Mouse (Mus musculus) erythroid progenitor cell, adult 5-6 weeks (primary cell): Measurements from ENCODE around the gene Mgat2. TPM values are rescaled to one million over a fixed set of nuclear protein-coding genes. Genes with fewer than 3 reads are reported as not detected.

Source experiments
- ATAC-seq: replicated peaks from 2 replicates; pipeline ENCODE4 v1.8.0; 2016; ENCODE audit warnings: moderate number of reproducible peaks, mild to moderate bottlenecking, moderate TSS enrichment, inconsistent platforms; ENCODE audit not compliant: poor library complexity, low FRiP score, severe bottlenecking
- total RNA-seq, 2 experiments: library from RNA; stranded (forward) in 1 of 2; stranded (reverse) in 1 of 2; fragments of 150-400 nt in 1 of 2; fragments of 186-747, 209-891 nt in 1 of 2; gene quantifications; 2 replicates each; pipeline versions ENCODE4 v1.2.3 to v1.2.4; 2015 to 2017; ENCODE audit warnings: low replicate concordance in 2 of 2

Mgat2 gene
- total RNA-seq, 2 experiments from 2014 or later = 15.9 to 19.3 TPM

- no peak for ATAC-seq
These were observed 8.0 kb upstream of the Mgat2 start for GRCm38 (mm10) chr12:69175975-69176374.

- ATAC-seq = no peak
These were observed 6.4 kb upstream of the Mgat2 start for GRCm38 (mm10) chr12:69177526-69177925.

DNA sequence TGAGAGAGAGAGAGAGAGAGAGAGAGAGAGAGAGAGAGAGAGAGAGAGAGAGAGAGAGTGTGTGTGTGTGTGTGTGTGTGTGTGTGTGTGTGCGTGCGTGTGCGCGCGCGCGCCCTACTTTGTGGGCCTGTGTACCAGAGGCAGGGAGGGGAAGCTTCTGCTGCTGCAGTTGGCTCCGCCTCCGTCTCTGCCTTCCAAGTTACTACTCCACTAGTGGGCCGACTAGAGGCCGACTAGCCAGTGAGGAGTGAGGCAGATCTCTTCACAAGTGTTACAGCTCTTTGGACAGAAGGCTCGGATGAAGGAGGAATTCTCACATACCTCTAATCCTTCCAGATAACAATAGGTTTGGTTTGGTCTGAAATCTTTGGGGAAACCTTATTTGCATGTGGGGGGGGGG is 4.6 kb upstream of the Mgat2 start:
- no peak for ATAC-seq

- ATAC-seq = no peak
These were observed 2.2 kb upstream of the Mgat2 start for GRCm38 (mm10) chr12:69181800-69182199.

GRCm38 (mm10) chr12:69184342-69185295 is 662 bp downstream of the Mgat2 start:
- ATAC-seq = peak; percentile 52

DNA sequence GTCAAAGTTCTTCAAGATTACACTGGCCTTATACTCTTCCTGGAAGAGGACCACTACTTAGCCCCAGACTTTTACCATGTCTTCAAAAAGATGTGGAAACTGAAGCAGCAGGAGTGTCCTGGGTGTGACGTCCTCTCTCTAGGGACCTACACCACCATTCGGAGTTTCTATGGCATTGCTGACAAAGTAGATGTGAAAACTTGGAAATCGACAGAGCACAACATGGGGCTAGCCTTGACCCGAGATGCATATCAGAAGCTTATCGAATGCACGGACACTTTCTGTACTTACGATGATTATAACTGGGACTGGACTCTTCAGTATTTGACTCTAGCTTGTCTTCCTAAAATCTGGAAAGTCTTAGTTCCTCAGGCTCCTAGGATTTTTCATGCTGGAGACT is 1.4 kb downstream of the Mgat2 start:
- no peak for ATAC-seq

GRCm38 (mm10) chr12:69186811-69187471 is 3.0 kb downstream of the Mgat2 start:
- ATAC-seq = no peak

GRCm38 (mm10) chr12:69190074-69190473 is 6.1 kb downstream of the Mgat2 start:
- no peak for ATAC-seq

- ATAC-seq = 0 out of 2 replicates have a peak, but pooled peaks have one; percentile 60
These were observed 6.6 kb downstream of the Mgat2 start for GRCm38 (mm10) chr12:69190522-69190921.

- no peak for ATAC-seq
These were observed 7.4 kb downstream of the Mgat2 start for GRCm38 (mm10) chr12:69191396-69191795.

DNA sequence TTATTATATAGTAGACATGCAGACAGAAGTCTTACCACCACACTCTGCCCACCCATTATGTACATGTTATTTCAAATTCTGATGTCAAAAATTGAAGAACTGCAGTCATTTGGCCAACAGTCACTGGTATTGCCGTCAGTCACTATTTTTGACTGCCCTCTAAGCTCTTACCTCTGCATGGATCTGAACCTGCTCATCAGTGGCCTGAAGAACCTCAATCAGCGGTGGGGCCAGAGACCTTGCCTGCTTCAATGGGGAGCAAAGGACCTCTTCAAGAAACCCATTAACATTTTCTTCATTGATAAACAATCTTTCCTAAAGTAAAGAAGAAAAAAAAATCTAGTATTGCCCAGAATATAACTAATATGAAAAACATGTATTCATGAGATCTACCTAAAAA is 8.7 kb downstream of the Mgat2 start:
- no peak for ATAC-seq

DNA sequence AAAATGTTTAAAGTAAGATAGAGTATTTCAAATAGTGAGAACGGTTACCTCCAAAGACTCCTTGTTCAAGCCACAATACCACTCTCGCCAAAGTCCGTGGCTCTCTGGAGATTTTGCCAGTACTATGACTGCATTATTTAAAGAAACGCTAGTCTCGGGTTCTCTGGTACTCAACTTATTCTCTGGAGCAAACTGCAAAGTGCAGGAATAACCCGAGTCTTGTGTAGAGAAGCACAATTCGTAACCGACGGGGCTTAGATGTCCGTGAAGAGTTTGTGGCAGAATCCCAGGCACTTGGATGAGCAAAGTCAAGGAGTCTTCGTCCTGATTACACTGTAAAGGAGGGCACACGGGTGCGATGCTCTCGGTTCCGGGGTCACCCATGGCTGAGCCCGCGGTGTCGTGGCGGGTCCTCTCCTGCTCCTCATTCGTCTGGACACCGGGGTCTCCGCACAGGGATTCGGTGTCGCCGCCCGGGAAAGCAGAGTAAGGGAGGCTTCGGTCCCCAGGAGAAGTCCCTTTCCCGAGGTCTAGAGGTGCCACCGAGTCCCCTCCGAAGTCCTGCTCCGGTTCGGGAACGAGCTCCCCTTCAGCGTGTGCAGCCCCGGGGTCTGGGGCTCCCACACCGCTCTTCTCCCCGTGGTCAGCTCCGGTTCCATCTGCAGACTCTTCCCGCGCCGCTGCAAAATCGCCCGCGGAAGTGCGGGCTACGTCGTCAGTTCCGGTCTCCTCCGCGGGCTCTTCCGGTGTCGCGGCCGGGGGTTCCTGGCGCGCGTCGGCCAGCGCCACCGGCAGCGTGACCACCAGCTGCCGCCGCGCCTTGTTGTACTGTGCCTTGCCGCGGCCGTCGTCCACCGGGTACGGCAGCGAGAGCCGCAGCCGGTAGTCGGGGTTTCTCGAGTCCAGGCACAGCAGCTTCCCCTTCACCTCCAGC is 12.8 kb downstream of the Mgat2 start, which contains the start of gene Gm49383:
TSS of gene Gm49383 (minus strand) at position 661 of the 934 bp plus-strand sequence.
- peak; percentile 74 for ATAC-seq

GRCm38 (mm10) chr12:69197378-69198163 is 13.6 kb downstream of the Mgat2 start:
- ATAC-seq = peak; percentile 84

GRCm38 (mm10) chr12:69198164-69198535 is 14.2 kb downstream of the Mgat2 start, which contains the start of gene Dnaaf2:
Gene Dnaaf2 (minus strand): TSS chr12:69198429.
- ATAC-seq = peak; percentile 59

DNA sequence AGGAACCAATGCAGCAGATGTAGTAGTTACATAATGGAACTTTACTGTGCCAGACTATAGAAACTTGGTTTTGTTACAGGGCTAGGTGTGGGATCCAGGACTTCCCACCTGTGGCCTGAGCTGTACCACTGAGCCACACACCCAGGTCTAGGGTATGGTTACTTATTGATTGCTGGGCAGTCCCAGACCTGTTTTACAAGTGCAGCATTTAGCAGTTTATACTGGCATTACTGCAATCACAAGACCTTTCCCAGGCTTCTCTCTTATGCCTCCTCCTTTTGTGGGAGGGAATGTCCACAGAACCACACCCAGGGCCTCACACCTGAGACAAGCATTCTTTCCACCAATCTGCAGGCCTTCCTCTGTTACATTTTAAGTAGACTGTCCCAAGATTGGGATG is 15.0 kb downstream of the Mgat2 start:
- ATAC-seq = no peak

- ATAC-seq = no peak
These were observed 20.3 kb downstream of the Mgat2 start, which contains the start of gene Gm49384 for GRCm38 (mm10) chr12:69204052-69204833. Gene Gm49384 (minus strand): TSS chr12:69204267.

DNA sequence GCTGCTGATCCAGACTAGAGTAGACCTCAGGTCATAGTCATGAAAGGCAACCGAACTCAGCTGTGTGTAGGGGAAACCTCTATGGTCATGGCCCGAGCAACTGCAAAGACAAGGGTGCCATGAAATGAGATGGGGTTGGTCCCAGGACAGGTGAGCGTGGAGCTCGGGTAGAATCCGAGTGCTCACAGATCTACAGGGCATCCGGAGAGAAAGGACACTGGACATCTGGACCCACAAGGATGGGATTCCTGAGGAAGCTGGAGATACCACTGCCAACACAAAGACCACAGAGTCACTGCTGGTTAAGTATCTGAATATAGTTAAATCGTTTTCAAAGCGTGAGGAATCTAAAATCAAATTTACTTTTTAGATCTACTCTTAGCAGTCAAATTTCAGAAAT is 23.4 kb downstream of the Mgat2 start:
- no peak for ATAC-seq

DNA sequence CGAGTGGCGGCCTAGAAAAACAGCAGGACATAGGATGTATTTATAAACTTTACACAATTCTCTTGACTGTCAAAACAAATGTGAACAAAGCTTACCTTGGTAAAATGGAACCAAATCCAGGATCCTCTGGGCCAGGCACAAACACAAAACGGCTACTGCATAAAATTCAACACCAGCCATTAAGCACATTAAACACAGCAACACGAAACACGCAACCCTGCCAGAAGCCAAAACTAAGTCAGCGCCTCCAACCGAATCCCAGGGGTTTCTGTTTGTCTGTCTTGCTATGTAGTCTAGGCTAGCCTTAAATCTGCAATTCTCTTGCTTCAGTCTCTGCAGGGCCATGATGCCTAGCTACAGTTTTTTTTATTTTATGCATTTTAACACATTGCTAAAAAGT is 24.0 kb downstream of the Mgat2 start:
- ATAC-seq = no peak
